Mouse (Mus musculus): ENCODE measurements around the gene Lrrc15. TPM values are rescaled to one million over a fixed set of nuclear protein-coding genes. Genes with fewer than 3 reads are reported as not detected.

Gene Lrrc15
- polyA plus RNA-seq, 1 experiment from 2014 or later, result 0.52 TPM

- Histone ChIP-seq H3K9ac (replicated peaks; ENCODE audit: low read depth, low read length) (no peak overlapping the region), H3K4me2 (replicated peaks; ENCODE audit: low read depth, low read length) (no peak overlapping the region), H3K4me3 (ENCODE audit: low read depth, low read length) (no peak overlapping the region), H3K9me3 (ENCODE audit: control insufficient read depth, low read depth, low read length) (no peaks in the 10 kb centered on the region), H3K27me3 (ENCODE audit: control insufficient read depth, insufficient read depth, low read length) (no peaks in the 10 kb centered on the region), H3K36me3 (ENCODE audit: control insufficient read depth, insufficient read depth, low read length) (no peaks in the 10 kb centered on the region), H3K27ac (ENCODE audit: low read length) (no peak overlapping the region), H3K4me1 (ENCODE audit: control insufficient read depth, insufficient read depth, low read length) (peaks cover 11% of the 10 kb centered on the region)
- ATAC-seq (ENCODE audit: insufficient number of reproducible peaks, insufficient read depth, low FRiP score, low read depth), result peak; percentile 38; the same call in 1 of the 2 replicates
- 27% methylated on average over 12 of the region's 12 CpGs for WGBS
Measured at GRCm38 (mm10) chr16:30244037-30244700, 38.9 kb downstream of the Lrrc15 start.

DNA sequence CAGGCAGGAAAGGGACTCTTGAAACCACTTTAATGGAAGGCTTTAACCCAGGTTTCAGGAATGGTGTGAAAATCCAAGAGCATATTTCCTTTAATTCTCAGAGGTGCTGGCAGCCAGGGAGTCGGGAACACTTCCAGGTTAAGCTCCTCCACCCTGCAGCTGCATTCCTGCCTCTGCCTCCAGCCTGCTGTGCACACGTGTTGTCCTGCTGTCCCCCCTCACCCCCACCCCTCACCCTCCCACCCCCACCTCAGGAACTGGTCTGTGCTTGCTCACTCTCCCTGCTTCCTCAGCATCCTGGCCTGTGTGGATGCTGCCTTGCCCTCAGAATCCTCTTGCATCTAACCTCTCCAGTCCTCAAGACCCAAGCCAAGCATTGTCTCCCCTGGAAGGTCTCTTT, 41.4 kb downstream of the Lrrc15 start:
- no peaks in the 10 kb centered on the region for H3K36me3 ChIP-seq (ENCODE audit: control insufficient read depth, insufficient read depth, low read length)
- H3K4me3 ChIP-seq (ENCODE audit: low read depth, low read length), result no peak overlapping the region
- H3K27ac ChIP-seq (ENCODE audit: low read length), result no peak overlapping the region
- WGBS, result 21% methylated on average over 2 of the region's 2 CpGs
- no peaks in the 10 kb centered on the region for H3K27me3 ChIP-seq (ENCODE audit: control insufficient read depth, insufficient read depth, low read length)
- no peak overlapping the region for H3K4me2 ChIP-seq (replicated peaks; ENCODE audit: low read depth, low read length)
- peaks cover 12% of the 10 kb centered on the region for H3K4me1 ChIP-seq (ENCODE audit: control insufficient read depth, insufficient read depth, low read length)
- no peaks in the 10 kb centered on the region for H3K9me3 ChIP-seq (ENCODE audit: control insufficient read depth, low read depth, low read length)
- H3K9ac ChIP-seq (replicated peaks; ENCODE audit: low read depth, low read length), result no peak overlapping the region
- ATAC-seq (ENCODE audit: insufficient number of reproducible peaks, insufficient read depth, low FRiP score, low read depth), result no peak

GRCm38 (mm10) chr16:30238791-30239190, 44.3 kb downstream of the Lrrc15 start:
- no peak for ATAC-seq (ENCODE audit: insufficient number of reproducible peaks, insufficient read depth, low FRiP score, low read depth)
- no peaks in the 10 kb centered on the region for H3K27me3 ChIP-seq (ENCODE audit: control insufficient read depth, insufficient read depth, low read length)

DNA sequence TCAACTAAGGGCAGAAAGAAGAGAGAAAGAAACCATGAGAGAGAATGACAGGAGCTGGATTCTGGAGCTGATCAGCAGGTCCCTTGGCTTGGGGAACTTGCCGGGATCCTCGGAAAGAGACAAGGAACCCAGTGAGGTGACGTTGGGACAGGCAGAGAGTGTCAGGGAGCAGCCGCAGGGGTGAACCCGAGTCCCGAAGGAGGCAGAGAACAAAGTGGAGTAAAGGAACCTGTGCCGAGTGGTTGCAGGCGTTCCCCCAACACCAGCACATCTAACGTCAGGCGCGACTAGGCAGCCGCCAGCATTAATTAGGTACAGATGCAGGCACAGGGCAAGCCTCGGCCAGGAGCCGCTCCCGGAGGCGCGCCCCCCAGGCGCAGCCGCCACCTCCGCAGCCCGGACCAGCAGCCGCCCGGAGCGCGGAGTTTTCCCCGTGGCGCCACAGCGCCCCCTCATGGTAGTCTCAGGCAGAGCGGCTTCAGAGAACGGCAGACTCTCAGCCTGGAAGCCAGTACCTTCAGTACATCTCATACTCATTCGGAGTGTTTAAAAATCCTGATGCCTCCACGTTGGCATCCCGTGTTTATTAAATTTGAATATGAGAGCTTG, 46.9 kb downstream of the Lrrc15 start:
- Histone ChIP-seq H3K4me2 (replicated peaks; ENCODE audit: low read depth, low read length) (peak overlapping the region; percentile 78), H3K4me3 (ENCODE audit: low read depth, low read length) (peak overlapping the region; percentile 31), H3K9me3 (ENCODE audit: control insufficient read depth, low read depth, low read length) (no peaks in the 10 kb centered on the region), H3K27me3 (ENCODE audit: control insufficient read depth, insufficient read depth, low read length) (no peaks in the 10 kb centered on the region), H3K27ac (ENCODE audit: low read length) (peak overlapping the region; percentile 48), H3K36me3 (ENCODE audit: control insufficient read depth, insufficient read depth, low read length) (no peaks in the 10 kb centered on the region), H3K4me1 (ENCODE audit: control insufficient read depth, insufficient read depth, low read length) (peaks cover 30% of the 10 kb centered on the region), H3K9ac (replicated peaks; ENCODE audit: low read depth, low read length) (no peak overlapping the region; the same call in 1 of the 2 replicates)
- peak; percentile 70 for ATAC-seq (ENCODE audit: insufficient number of reproducible peaks, insufficient read depth, low FRiP score, low read depth)
- 1% methylated on average over 33 of the region's 33 CpGs for WGBS

More at GRCm38 (mm10) chr16:30238791-30239190, 44.3 kb downstream of the Lrrc15 start:
- no peak overlapping the region; the same call in 1 of the 2 replicates for H3K27ac ChIP-seq (ENCODE audit: low read length)
- H3K9me3 ChIP-seq (ENCODE audit: control insufficient read depth, low read depth, low read length), result no peaks in the 10 kb centered on the region
- no peak overlapping the region for H3K4me3 ChIP-seq (ENCODE audit: low read depth, low read length)
- H3K36me3 ChIP-seq (ENCODE audit: control insufficient read depth, insufficient read depth, low read length), result no peaks in the 10 kb centered on the region
- WGBS, result 53% methylated on average over 6 of the region's 6 CpGs
- no peak overlapping the region for H3K9ac ChIP-seq (replicated peaks; ENCODE audit: low read depth, low read length)
- peaks cover 34% of the 10 kb centered on the region for H3K4me1 ChIP-seq (ENCODE audit: control insufficient read depth, insufficient read depth, low read length)
- H3K4me2 ChIP-seq (replicated peaks; ENCODE audit: low read depth, low read length), result no peak overlapping the region

GRCm38 (mm10) chr16:30235577-30235976, 47.5 kb downstream of the Lrrc15 start:
- WGBS, result 23% methylated on average over 2 of the region's 2 CpGs
- Histone ChIP-seq H3K9ac (replicated peaks; ENCODE audit: low read depth, low read length) (no peak overlapping the region), H3K27ac (ENCODE audit: low read length) (peak overlapping the region; percentile 48; the same call in 1 of the 2 replicates)

DNA sequence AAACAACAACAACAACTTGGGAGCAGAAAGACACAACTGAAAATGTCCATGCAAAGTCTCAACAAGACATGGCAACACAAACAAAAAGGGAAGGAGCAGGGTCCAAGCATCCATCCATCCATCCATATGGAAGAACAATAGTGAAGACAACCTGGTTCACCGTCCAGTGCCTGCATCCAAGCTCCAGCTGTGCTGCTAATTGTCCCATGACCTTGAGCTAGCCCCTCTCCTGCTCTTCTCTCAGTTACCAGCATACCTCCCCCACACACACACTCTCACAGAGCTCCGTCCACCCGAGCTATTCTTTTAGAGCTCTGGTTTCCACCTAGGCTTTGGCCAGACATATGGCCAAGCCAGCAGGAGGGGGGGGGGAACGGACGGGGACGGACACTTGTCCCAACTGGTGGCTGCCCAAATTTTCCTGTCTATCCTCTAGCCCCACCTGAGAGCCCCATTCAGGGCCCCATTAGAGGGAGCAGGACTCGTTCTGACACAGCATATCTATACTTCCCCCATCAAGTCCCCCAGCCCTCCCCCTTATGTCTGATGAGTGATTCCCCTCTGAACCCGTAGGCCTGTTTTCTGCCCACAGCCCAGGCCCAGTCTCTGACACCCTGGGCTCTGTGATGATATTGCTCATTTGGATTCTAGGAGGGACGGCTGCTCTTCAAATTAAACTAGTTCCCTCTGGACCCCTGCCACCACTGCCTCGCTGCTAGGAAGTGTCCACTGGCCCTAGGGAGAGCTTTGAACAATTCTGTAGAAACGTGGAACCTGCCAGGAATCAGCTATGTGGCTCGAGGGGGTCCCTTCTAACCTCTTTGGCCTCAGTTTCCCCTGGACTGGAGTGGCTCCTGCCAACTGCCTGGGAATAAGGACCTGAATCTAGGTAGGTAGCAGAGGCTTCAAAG, 48.2 kb downstream of the Lrrc15 start:
- H3K9ac ChIP-seq (replicated peaks; ENCODE audit: low read depth, low read length), result no peak overlapping the region
- WGBS, result 58% methylated on average over 12 of the region's 12 CpGs
- H3K27me3 ChIP-seq (ENCODE audit: control insufficient read depth, insufficient read depth, low read length), result no peaks in the 10 kb centered on the region
- H3K4me1 ChIP-seq (ENCODE audit: control insufficient read depth, insufficient read depth, low read length), result peaks cover 30% of the 10 kb centered on the region
- H3K4me2 ChIP-seq (replicated peaks; ENCODE audit: low read depth, low read length), result peak overlapping the region; percentile 78; the same call in 1 of the 2 replicates
- no peaks in the 10 kb centered on the region for H3K36me3 ChIP-seq (ENCODE audit: control insufficient read depth, insufficient read depth, low read length)
- H3K9me3 ChIP-seq (ENCODE audit: control insufficient read depth, low read depth, low read length), result no peaks in the 10 kb centered on the region
- no peak for ATAC-seq (ENCODE audit: insufficient number of reproducible peaks, insufficient read depth, low FRiP score, low read depth)
- H3K27ac ChIP-seq (ENCODE audit: low read length), result no peak overlapping the region
- no peak overlapping the region for H3K4me3 ChIP-seq (ENCODE audit: low read depth, low read length)

More at GRCm38 (mm10) chr16:30235577-30235976, 47.5 kb downstream of the Lrrc15 start:
- H3K9me3 ChIP-seq (ENCODE audit: control insufficient read depth, low read depth, low read length), result no peaks in the 10 kb centered on the region
- H3K36me3 ChIP-seq (ENCODE audit: control insufficient read depth, insufficient read depth, low read length), result no peaks in the 10 kb centered on the region
- peak overlapping the region; percentile 78 for H3K4me2 ChIP-seq (replicated peaks; ENCODE audit: low read depth, low read length)
- no peak for ATAC-seq (ENCODE audit: insufficient number of reproducible peaks, insufficient read depth, low FRiP score, low read depth)
- H3K4me3 ChIP-seq (ENCODE audit: low read depth, low read length), result no peak overlapping the region
- peaks cover 30% of the 10 kb centered on the region for H3K4me1 ChIP-seq (ENCODE audit: control insufficient read depth, insufficient read depth, low read length)
- no peaks in the 10 kb centered on the region for H3K27me3 ChIP-seq (ENCODE audit: control insufficient read depth, insufficient read depth, low read length)

DNA sequence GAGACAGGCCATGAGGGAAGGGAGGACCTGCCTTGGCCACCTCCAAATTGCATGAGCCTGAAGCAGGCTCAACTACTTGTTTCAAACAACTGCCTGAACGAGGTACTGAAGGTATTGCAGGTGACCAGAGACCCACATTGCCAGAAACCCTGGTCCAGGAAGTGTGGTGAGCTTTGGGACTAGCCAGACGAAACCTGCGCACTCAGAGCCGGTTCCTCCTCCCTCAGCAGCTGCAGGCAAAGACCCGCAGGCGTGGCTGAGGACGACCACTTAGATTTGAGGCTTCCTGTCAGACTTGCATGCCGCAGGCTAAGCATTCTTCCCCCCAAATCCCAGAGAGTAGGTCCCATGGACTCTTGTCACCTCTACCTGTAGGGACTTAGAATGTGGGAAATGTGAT, 49.0 kb downstream of the Lrrc15 start:
- ATAC-seq (ENCODE audit: insufficient number of reproducible peaks, insufficient read depth, low FRiP score, low read depth), result no peak
- H3K36me3 ChIP-seq (ENCODE audit: control insufficient read depth, insufficient read depth, low read length), result no peaks in the 10 kb centered on the region
- H3K4me2 ChIP-seq (replicated peaks; ENCODE audit: low read depth, low read length), result no peak overlapping the region
- H3K9ac ChIP-seq (replicated peaks; ENCODE audit: low read depth, low read length), result no peak overlapping the region
- no peaks in the 10 kb centered on the region for H3K27me3 ChIP-seq (ENCODE audit: control insufficient read depth, insufficient read depth, low read length)
- no peak overlapping the region for H3K27ac ChIP-seq (ENCODE audit: low read length)
- H3K4me1 ChIP-seq (ENCODE audit: control insufficient read depth, insufficient read depth, low read length), result peaks cover 30% of the 10 kb centered on the region
- H3K4me3 ChIP-seq (ENCODE audit: low read depth, low read length), result no peak overlapping the region
- H3K9me3 ChIP-seq (ENCODE audit: control insufficient read depth, low read depth, low read length), result no peaks in the 10 kb centered on the region
- WGBS, result 50% methylated on average over 8 of the region's 8 CpGs

- Histone ChIP-seq H3K36me3 (ENCODE audit: control insufficient read depth, insufficient read depth, low read length) (no peaks in the 10 kb centered on the region), H3K27ac (ENCODE audit: low read length) (no peak overlapping the region), H3K9ac (replicated peaks; ENCODE audit: low read depth, low read length) (no peak overlapping the region), H3K27me3 (ENCODE audit: control insufficient read depth, insufficient read depth, low read length) (no peaks in the 10 kb centered on the region), H3K4me3 (ENCODE audit: low read depth, low read length) (no peak overlapping the region), H3K9me3 (ENCODE audit: control insufficient read depth, low read depth, low read length) (no peaks in the 10 kb centered on the region), H3K4me2 (replicated peaks; ENCODE audit: low read depth, low read length) (no peak overlapping the region), H3K4me1 (ENCODE audit: control insufficient read depth, insufficient read depth, low read length) (peaks cover 30% of the 10 kb centered on the region)
- WGBS, result 33% methylated on average over 13 of the region's 13 CpGs
- no peak for ATAC-seq (ENCODE audit: insufficient number of reproducible peaks, insufficient read depth, low FRiP score, low read depth)
Measured at GRCm38 (mm10) chr16:30231882-30232604, 51.0 kb downstream of the Lrrc15 start.

All from stomach, embryonic 14.5 days (tissue).